Mouse (Mus musculus) ovary, postnatal 10 days (tissue): ENCODE results near the gene Olfr612.
"Not testable (repeated sequence)": the region's sequence is repeated elsewhere in the genome, so short reads cannot be mapped to it uniquely, and the experiment has no call there.

Experiments
- DNase-seq: peaks from one replicate; pipeline ENCODE4 v3.0.0; 2022; ENCODE audit warnings: low spot score

The Olfr612 gene

GRCm38 (mm10) chr7:103542617-103543016 is at the start of gene Olfr612:
TSS of gene Olfr612 (minus strand) at chr7:103542717.
- DNase-seq: not testable (repeated sequence)

- no peak for DNase-seq
Measured at GRCm38 (mm10) chr7:103589803-103590202, 47.3 kb upstream of the Olfr612 start, which contains the start of gene Olfr618. TSS of gene Olfr618 (plus strand) at chr7:103590103.

- DNase-seq: no peak
Measured at GRCm38 (mm10) chr7:103572761-103573160, 30.2 kb upstream of the Olfr612 start, which contains the start of gene Olfr617. TSS of gene Olfr617 (plus strand) at chr7:103573061.

- DNase-seq: no peak
Measured at GRCm38 (mm10) chr7:103569043-103569442, 26.5 kb upstream of the Olfr612 start, which contains the start of gene Olfr616. TSS of gene Olfr616 (minus strand) at chr7:103569143.

- no peak for DNase-seq
Measured at GRCm38 (mm10) chr7:103555779-103556178, 13.3 kb upstream of the Olfr612 start, which contains the start of gene Olfr615. TSS of gene Olfr615 (plus strand) at chr7:103556079.

- DNase-seq: no peak
Measured at GRCm38 (mm10) chr7:103547774-103548173, 5.3 kb upstream of the Olfr612 start, which contains the start of gene Olfr613. TSS of gene Olfr613 (plus strand) at chr7:103548074.

- DNase-seq: not testable (repeated sequence)
Measured at GRCm38 (mm10) chr7:103520746-103521145, 21.8 kb downstream of the Olfr612 start, which contains the start of gene Olfr611. TSS of gene Olfr611 (minus strand) at chr7:103520846.

- DNase-seq: no peak
Measured at GRCm38 (mm10) chr7:103512022-103512421, 30.5 kb downstream of the Olfr612 start, which contains the start of gene Olfr610. TSS of gene Olfr610 (minus strand) at chr7:103512122.

- no peak for DNase-seq
Measured at GRCm38 (mm10) chr7:103497962-103498361, 44.6 kb downstream of the Olfr612 start, which contains the start of gene Olfr609. TSS of gene Olfr609 (minus strand) at chr7:103498062.
